Mouse (Mus musculus) layer of hippocampus, postnatal 25 days (tissue): ENCODE measurements at regions not wholly inside any gene's neighbourhood (a gene's known extent, or its start where the extent isn't known, plus 50 kb on each side); places are given as distances from the start of the nearest gene placed in this dataset.

ENCODE experiments used
- DNase-seq, 2 experiments: peaks; one replicate each; pipeline ENCODE4 v3.0.0; 2022; ENCODE audit warnings: mixed read lengths in 2 of 2, low spot score in 1 of 2; ENCODE audit errors: extremely low spot score in 1 of 2

- DNase-seq: no peak
These were observed 90.8 kb upstream of the Hdac4 start for GRCm38 (mm10) chr1:92286013-92286965.

- no peak for DNase-seq
These were observed 88.7 kb upstream of the Hdac4 start for GRCm38 (mm10) chr1:92284155-92284554.

- no peak for DNase-seq
These were observed 81.8 kb upstream of the Hdac4 start for GRCm38 (mm10) chr1:92277199-92277747.

GRCm38 (mm10) chr1:92275388-92275787, 79.9 kb upstream of the Hdac4 start:
- DNase-seq: no peak

GRCm38 (mm10) chr1:92273760-92274159, 78.3 kb upstream of the Hdac4 start:
- DNase-seq: no peak

- DNase-seq: no peak
These were observed 76.3 kb upstream of the Hdac4 start for GRCm38 (mm10) chr1:92271676-92272291.

GRCm38 (mm10) chr1:92270486-92271058, 75.1 kb upstream of the Hdac4 start:
- DNase-seq: no peak

- DNase-seq: no peak
These were observed 74.0 kb upstream of the Hdac4 start for GRCm38 (mm10) chr1:92269464-92269863.

- no peak for DNase-seq
These were observed 69.4 kb upstream of the Hdac4 start for GRCm38 (mm10) chr1:92264941-92265340.

- no peak for DNase-seq
These were observed 64.4 kb upstream of the Hdac4 start for GRCm38 (mm10) chr1:92259715-92260392.

- DNase-seq: no peak
These were observed 62.5 kb upstream of the Hdac4 start for GRCm38 (mm10) chr1:92258026-92258425.

GRCm38 (mm10) chr1:92253086-92253485, 57.6 kb upstream of the Hdac4 start:
- DNase-seq: no peak

GRCm38 (mm10) chr1:92250594-92251463, 55.3 kb upstream of the Hdac4 start:
- no peak for DNase-seq
